Comparison of ENCODE assay signal across 8 mouse cellular contexts in the genomic region with DNA sequence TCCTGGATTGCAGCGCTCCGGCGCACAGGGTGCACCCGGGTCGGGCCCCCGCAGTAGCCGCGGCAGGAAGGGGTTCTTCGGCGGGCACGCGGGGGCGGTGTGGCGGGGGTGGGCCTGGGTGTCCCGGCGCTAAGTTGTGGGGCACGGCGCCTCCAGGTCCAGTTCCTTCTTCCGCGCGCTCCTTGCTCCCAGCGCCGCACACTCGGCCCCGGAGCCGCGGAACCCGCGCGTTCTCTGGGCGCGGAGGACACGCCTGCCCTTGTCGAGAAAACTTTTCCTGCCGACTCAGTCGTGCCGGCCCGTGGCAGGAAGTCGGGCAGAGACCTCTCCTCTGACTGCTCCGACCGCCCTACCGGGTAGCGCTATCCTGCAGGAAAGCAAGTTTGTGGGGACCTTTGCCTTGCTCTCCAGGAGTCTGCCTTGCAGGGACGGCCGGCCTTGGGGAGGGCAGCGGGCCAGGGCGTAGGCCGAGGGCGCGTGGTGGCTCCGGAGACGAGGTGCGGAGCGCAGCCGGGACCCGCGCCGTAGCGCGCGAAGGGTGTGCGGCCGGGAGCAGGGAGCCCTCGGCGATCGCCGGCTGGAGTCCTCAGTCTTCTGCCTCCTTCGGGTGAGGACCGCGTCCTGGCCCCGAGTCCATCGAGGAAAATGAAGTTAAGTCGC. TPM values are rescaled to one million over a fixed set of nuclear protein-coding genes. Genes with fewer than 3 reads are reported as not detected.
DNase-seq lines count a peak whose midpoint lies in the region; ATAC-seq and TF ChIP-seq lines count a peak whose summit lies in the region.

No protein-coding gene starts in this region.

- H3K4me1 ChIP-seq in heart, adult 2 months (ENCODE audit: control insufficient read depth, insufficient read depth, low read length), result peaks cover 5% of the 10 kb centered on the region
- peaks cover 14% of the 10 kb centered on the region for H3K4me1 ChIP-seq in lung, adult 2 months (ENCODE audit: control insufficient read depth, insufficient read depth, low read length)

- TF ChIP-seq EP300 in heart, adult 2 months (IDR thresholded peaks at IDR 0.05; ENCODE audit: insufficient read depth, low read depth, low read length), result no peak

- no peak for TF ChIP-seq POLR2A in heart, adult 2 months (IDR thresholded peaks at IDR 0.05; ENCODE audit: insufficient read depth, low read depth, low read length)
- TF ChIP-seq POLR2A in lung, adult 2 months (IDR thresholded peaks at IDR 0.05; ENCODE audit: borderline replicate concordance, extremely low read depth, low read depth, low read length), result 0 out of 2 replicates have a peak, but pooled peaks have one; percentile 19

- ATAC-seq in neutrophil, adult 5-6 weeks (ENCODE audit: extremely low read depth, insufficient number of reproducible peaks, low FRiP score, poor library complexity, severe bottlenecking), result peak; percentile 15; the same call in 1 of the 2 replicates

- peak overlapping the region; percentile 91 for H3K27ac ChIP-seq in heart, adult 2 months

- TF ChIP-seq CTCF in heart, adult 2 months (IDR thresholded peaks at IDR 0.05), result no peak
- no peak for TF ChIP-seq CTCF in lung, adult 2 months (IDR thresholded peaks at IDR 0.05; ENCODE audit: insufficient read depth, low read length)

- peaks cover 26% of the 10 kb centered on the region for H3K36me3 ChIP-seq in heart, adult 2 months (ENCODE audit: control insufficient read depth, insufficient read depth, low read length)

- intact Hi-C loops in heart, adult 2 months (cut with DNase I), result loop anchor here (1.0 to 10.0 kb wide), 6 partner anchors 21 to 736 kb away; a partner anchor contains a TSS

- no peaks in the 10 kb centered on the region for H3K27me3 ChIP-seq in heart, adult 2 months (ENCODE audit: control insufficient read depth, insufficient read depth, low read length)

- WGBS in heart, adult 2 months, result under 1% methylated on average over 71 of the region's 73 CpGs
- under 1% methylated on average over 71 of the region's 73 CpGs for WGBS in lung, adult 2 months

- H3K79me2 ChIP-seq in heart, adult 2 months (replicated peaks; ENCODE audit: control insufficient read depth, insufficient read depth, low read length), result peaks cover 4% of the 10 kb centered on the region

- H3K9ac ChIP-seq in heart, adult 2 months (ENCODE audit: low read depth, low read length), result peak overlapping the region; percentile 70

- peak; percentile 70 for DNase-seq in CD4-positive, CD25-positive, alpha-beta regulatory T cell, adult 2 months (ENCODE audit: low read depth, low spot score)
- DNase-seq in adrenal gland, adult 8-10 months, result peak; percentile 62
- peak; percentile 73 for DNase-seq in embryo, embryonic 9.5 days (ENCODE audit: extremely low spot score)
- DNase-seq in heart, adult 2 months, result peak; percentile 80 to 83
- peak; percentile 80 for DNase-seq in kidney, adult 18-20 months
- peak; percentile 78 for DNase-seq in lung, adult 2 months
- DNase-seq in thymus, postnatal 10 days (ENCODE audit: low spot score in 2 of 2), result peak; percentile 63 to 70

- H3K4me3 ChIP-seq in heart, adult 2 months, result peak overlapping the region; percentile 96
- H3K4me3 ChIP-seq in lung, adult 2 months (replicated peaks; ENCODE audit: extremely low read depth, low read depth, low read length), result peak overlapping the region; percentile 70

RNA-seq across cellular contexts. Expression of a gene that starts 0.7 kb away (rescaled TPM):
- 100 to 1,000 TPM; 112 to 154 (median 134) TPM for total RNA-seq in adrenal gland, adult 8-10 months (2022)
- 10 to 100 TPM; 17.2 to 18.5 TPM for total RNA-seq in heart, adult 2 months (2021)
- 4.7 and 13.7 TPM in 2 replicates for polyA plus RNA-seq in heart, adult 2 months (2012; rRNA removed)
- 15.3 and 16.9 TPM in 2 replicates for polyA plus RNA-seq in lung, adult 2 months (2012; rRNA removed)
- 59.3 and 69.0 TPM in 2 replicates for total RNA-seq in neutrophil, adult 5-6 weeks (2017)

Comparison
In these comparisons a context has a peak if more than half of its experiments do, and no peak if none do; other contexts are left out.
1. Peak in every context shown above with its lines: DNase-seq, ATAC-seq, H3K4me3 ChIP-seq and H3K27ac ChIP-seq.